Mouse (Mus musculus): ENCODE measurements at regions not wholly inside any gene's neighbourhood (a gene's known extent, or its start where the extent isn't known, plus 50 kb on each side); places are given as distances from the start of the nearest gene placed in this dataset.

DNA sequence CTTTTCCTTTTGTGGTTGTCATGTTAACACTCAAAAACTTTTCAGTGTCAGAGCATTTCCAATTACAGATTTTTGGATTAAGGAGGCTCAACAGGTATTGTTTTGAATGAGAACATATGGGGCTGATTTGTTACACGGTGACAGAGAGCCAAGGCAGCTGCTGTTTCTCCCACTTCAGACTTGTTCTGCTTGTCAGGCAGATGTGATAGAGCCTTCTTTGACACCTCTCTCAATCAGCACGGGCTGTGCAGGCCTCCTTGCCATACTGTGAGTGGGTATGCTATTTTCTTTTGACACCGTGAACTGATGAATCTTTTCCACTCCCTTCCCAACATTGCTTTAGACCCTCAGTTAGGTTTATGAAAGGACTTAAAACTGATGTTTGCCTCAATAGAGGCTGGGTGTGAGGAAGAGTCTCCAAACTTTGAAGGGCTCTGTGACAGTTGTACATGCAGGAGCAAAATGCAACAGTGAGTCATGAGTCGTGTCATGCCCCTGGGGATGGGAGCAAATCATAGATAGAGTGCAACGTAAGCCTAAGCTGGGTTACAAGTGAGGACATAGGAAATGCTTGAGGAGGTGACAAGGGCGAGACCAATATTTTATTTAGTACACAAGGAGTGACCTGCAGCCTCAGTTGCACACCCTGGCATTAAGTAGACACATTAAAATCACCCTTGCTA, 317.4 kb downstream of the Ccser2 start:
- 62% methylated on average over 6 of the region's 6 CpGs for WGBS
- H3K4me3 ChIP-seq (ENCODE audit: low read length), result no peak overlapping the region

DNA sequence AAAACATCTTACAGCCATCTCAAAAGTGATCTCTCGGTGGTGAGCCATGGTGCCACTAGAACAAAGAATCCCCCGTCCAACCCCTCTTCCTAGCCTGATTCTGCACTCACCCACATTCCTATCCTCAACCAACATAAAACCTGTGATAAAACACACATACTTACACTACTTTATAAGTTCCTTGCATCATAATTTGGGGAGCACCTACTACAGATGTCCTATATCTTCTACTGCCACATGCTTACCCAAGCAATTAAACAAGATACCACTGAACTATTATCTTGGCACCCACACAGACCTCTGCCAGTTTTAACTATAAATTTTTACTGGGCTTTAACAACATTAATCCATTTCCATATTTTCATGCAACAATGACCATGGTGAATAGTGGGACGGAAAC, 321.9 kb downstream of the Ccser2 start:
- Histone ChIP-seq H3K4me1 (ENCODE audit: control insufficient read depth, insufficient read depth, low read depth, low read length) (no peaks in the 10 kb centered on the region), H3K27me3 (replicated peaks; ENCODE audit: control insufficient read depth, insufficient read depth, low read length) (no peaks in the 10 kb centered on the region), H3K9ac (ENCODE audit: low read depth, low read length) (no peak overlapping the region), H3K4me2 (ENCODE audit: low read length) (no peak overlapping the region), H3K27ac (ENCODE audit: low read depth, low read length) (no peak overlapping the region), H3K4me3 (ENCODE audit: low read length) (no peak overlapping the region), H3K9me3 (ENCODE audit: control insufficient read depth, low read length) (no peaks in the 10 kb centered on the region), H3K36me3 (ENCODE audit: control insufficient read depth, insufficient read depth, low read length) (no peaks in the 10 kb centered on the region)
- WGBS, result 68% methylated on average over 3 of the region's 3 CpGs
- no peak for ATAC-seq

More for the DNA sequence above, 317.4 kb downstream of the Ccser2 start:
- H3K4me2 ChIP-seq (ENCODE audit: low read length), result no peak overlapping the region
- H3K27ac ChIP-seq (ENCODE audit: low read depth, low read length), result no peak overlapping the region
- H3K9ac ChIP-seq (ENCODE audit: low read depth, low read length), result no peak overlapping the region
- H3K4me1 ChIP-seq (ENCODE audit: control insufficient read depth, insufficient read depth, low read depth, low read length), result peaks cover 5% of the 10 kb centered on the region
- no peaks in the 10 kb centered on the region for H3K9me3 ChIP-seq (ENCODE audit: control insufficient read depth, low read length)
- no peak for ATAC-seq
- H3K27me3 ChIP-seq (replicated peaks; ENCODE audit: control insufficient read depth, insufficient read depth, low read length), result no peaks in the 10 kb centered on the region
- no peaks in the 10 kb centered on the region for H3K36me3 ChIP-seq (ENCODE audit: control insufficient read depth, insufficient read depth, low read length)

DNA sequence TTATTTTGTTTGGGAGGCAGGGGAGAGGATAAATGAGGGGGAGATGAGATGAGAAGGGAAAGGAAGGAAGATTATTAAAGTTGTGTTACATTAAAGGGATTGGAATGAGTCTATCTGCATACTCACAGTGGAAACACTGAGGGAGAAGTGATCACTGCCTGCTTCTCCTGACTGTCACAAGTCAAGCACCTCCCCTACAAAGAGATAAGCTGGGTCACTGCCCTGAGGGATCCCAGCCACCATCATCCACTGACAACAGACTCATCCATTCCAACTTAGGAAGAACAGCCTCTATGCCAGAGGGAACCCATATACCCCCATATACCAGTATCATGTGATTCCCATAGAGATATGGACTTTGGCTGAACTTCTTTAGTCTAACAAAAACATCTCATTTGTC, 322.3 kb downstream of the Ccser2 start:
- no peak overlapping the region for H3K9ac ChIP-seq (ENCODE audit: low read depth, low read length)
- H3K9me3 ChIP-seq (ENCODE audit: control insufficient read depth, low read length), result no peaks in the 10 kb centered on the region
- H3K27ac ChIP-seq (ENCODE audit: low read depth, low read length), result no peak overlapping the region
- no peak overlapping the region for H3K4me2 ChIP-seq (ENCODE audit: low read length)
- no peak overlapping the region for H3K4me3 ChIP-seq (ENCODE audit: low read length)
- H3K36me3 ChIP-seq (ENCODE audit: control insufficient read depth, insufficient read depth, low read length), result no peaks in the 10 kb centered on the region
- H3K4me1 ChIP-seq (ENCODE audit: control insufficient read depth, insufficient read depth, low read depth, low read length), result no peaks in the 10 kb centered on the region
- H3K27me3 ChIP-seq (replicated peaks; ENCODE audit: control insufficient read depth, insufficient read depth, low read length), result no peaks in the 10 kb centered on the region
- ATAC-seq, result no peak

DNA sequence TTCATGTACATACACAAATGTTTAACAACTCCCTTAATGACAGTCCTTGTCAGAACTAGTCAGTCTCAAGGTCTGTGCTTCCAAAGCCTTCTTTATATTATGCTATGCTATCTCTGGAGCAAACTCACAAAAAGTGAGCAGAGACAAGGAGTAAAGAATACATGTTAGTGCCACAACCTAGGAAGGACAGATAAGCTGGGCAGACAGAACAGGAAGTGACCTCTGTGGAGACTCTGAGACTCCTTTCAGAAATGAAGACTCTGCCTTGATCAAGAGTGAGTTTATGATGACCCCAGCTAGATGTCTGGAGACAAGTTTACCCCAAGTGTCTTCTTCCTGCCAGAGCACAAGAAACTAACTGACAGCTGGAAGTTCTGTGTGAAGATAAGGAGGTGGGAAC, 343.8 kb downstream of the Ccser2 start:
- no peak overlapping the region for H3K27ac ChIP-seq (ENCODE audit: low read depth, low read length)
- no peak overlapping the region for H3K4me3 ChIP-seq (ENCODE audit: low read length)
- no peaks in the 10 kb centered on the region for H3K9me3 ChIP-seq (ENCODE audit: control insufficient read depth, low read length)
- H3K4me2 ChIP-seq (ENCODE audit: low read length), result no peak overlapping the region
- ATAC-seq, result no peak
- H3K9ac ChIP-seq (ENCODE audit: low read depth, low read length), result no peak overlapping the region
- H3K27me3 ChIP-seq (replicated peaks; ENCODE audit: control insufficient read depth, insufficient read depth, low read length), result no peaks in the 10 kb centered on the region
- no peaks in the 10 kb centered on the region for H3K4me1 ChIP-seq (ENCODE audit: control insufficient read depth, insufficient read depth, low read depth, low read length)
- H3K36me3 ChIP-seq (ENCODE audit: control insufficient read depth, insufficient read depth, low read length), result no peaks in the 10 kb centered on the region

DNA sequence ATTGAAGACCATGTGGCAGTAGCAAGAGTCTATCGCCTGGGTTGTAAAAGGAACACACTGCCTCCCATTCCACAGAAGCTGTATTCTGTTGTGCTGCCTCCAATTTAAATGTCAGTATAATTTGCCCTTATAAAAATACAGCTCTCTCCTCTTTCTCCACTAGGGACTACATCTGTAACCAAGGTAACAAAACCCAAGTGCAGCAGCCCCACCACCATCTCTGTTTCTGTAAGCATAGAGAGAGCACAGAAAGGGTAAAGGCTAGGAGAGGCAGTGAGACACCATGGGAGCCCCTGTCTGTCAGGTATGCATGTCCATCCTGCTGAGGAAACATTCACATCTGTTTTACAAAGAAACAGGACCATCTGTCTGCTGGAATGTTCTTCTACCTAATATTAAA, 344.4 kb downstream of the Ccser2 start:
- no peaks in the 10 kb centered on the region for H3K9me3 ChIP-seq (ENCODE audit: control insufficient read depth, low read length)
- H3K4me1 ChIP-seq (ENCODE audit: control insufficient read depth, insufficient read depth, low read depth, low read length), result no peaks in the 10 kb centered on the region
- no peak overlapping the region for H3K4me2 ChIP-seq (ENCODE audit: low read length)
- no peaks in the 10 kb centered on the region for H3K36me3 ChIP-seq (ENCODE audit: control insufficient read depth, insufficient read depth, low read length)
- no peak overlapping the region for H3K9ac ChIP-seq (ENCODE audit: low read depth, low read length)
- no peak overlapping the region for H3K27ac ChIP-seq (ENCODE audit: low read depth, low read length)
- WGBS, result 50% methylated on average over 1 of the region's 1 CpGs
- no peak overlapping the region for H3K4me3 ChIP-seq (ENCODE audit: low read length)
- ATAC-seq, result peak; percentile 72
- no peaks in the 10 kb centered on the region for H3K27me3 ChIP-seq (replicated peaks; ENCODE audit: control insufficient read depth, insufficient read depth, low read length)

DNA sequence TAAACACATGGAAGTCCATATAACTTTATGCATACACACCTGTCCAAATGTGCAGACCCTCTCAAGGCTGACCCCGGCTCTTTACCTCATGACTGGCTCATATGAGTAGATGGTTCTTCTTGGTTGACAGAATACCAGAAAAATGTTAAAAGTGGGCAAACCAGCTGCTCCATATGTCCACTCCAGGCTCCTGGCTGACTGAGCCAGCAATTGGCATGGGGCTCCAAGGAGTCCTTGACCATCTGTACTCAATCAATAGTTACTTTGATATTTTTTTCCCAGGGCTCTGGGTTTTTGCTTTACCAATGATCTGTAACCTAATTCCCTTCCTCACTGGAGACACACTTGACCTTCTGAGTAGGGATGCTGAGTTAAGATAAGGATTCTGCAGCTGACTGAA, 345.5 kb downstream of the Ccser2 start:
- WGBS, result 89% methylated on average over 1 of the region's 1 CpGs
- Histone ChIP-seq H3K27ac (ENCODE audit: low read depth, low read length) (no peak overlapping the region), H3K4me3 (ENCODE audit: low read length) (no peak overlapping the region), H3K4me2 (ENCODE audit: low read length) (no peak overlapping the region), H3K9me3 (ENCODE audit: control insufficient read depth, low read length) (no peaks in the 10 kb centered on the region), H3K9ac (ENCODE audit: low read depth, low read length) (no peak overlapping the region), H3K4me1 (ENCODE audit: control insufficient read depth, insufficient read depth, low read depth, low read length) (no peaks in the 10 kb centered on the region), H3K27me3 (replicated peaks; ENCODE audit: control insufficient read depth, insufficient read depth, low read length) (no peaks in the 10 kb centered on the region), H3K36me3 (ENCODE audit: control insufficient read depth, insufficient read depth, low read length) (no peaks in the 10 kb centered on the region)
- no peak for ATAC-seq

DNA sequence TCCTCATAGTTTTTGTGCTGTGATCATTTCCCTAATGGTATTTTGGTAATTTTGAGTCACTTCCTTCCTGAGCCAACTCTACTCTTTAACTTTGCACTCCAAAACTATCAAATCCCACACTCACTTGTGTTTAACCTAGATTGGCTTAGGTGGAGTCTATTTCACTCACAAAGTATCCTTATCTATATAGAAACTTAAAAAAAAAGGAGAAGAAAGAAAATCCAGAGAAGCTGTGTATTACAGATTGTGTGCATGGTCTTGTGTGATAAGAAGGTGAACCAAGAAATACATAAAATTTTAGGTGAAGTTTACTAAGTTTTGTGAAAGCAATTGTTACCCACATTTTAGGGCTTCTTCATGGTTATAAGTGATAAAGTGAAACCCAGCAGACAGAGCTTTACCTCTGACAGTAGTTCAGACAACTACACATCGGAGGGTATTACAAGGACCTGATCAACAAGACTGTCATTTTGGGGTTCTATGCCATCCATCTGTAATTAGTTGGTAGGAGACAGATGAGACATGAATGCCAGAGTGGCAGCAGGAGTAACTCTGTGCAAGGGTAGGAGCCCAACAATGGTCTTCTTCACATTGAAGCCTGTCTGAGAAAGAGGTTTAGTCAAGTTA, 350.0 kb downstream of the Ccser2 start:
- Histone ChIP-seq H3K27me3 (replicated peaks; ENCODE audit: control insufficient read depth, insufficient read depth, low read length) (no peaks in the 10 kb centered on the region), H3K36me3 (ENCODE audit: control insufficient read depth, insufficient read depth, low read length) (no peaks in the 10 kb centered on the region), H3K27ac (ENCODE audit: low read depth, low read length) (no peak overlapping the region), H3K9ac (ENCODE audit: low read depth, low read length) (no peak overlapping the region), H3K4me2 (ENCODE audit: low read length) (no peak overlapping the region), H3K9me3 (ENCODE audit: control insufficient read depth, low read length) (no peaks in the 10 kb centered on the region), H3K4me3 (ENCODE audit: low read length) (no peak overlapping the region), H3K4me1 (ENCODE audit: control insufficient read depth, insufficient read depth, low read depth, low read length) (no peaks in the 10 kb centered on the region)
- WGBS, result 96% methylated on average over 1 of the region's 1 CpGs
- no peak for ATAC-seq

DNA sequence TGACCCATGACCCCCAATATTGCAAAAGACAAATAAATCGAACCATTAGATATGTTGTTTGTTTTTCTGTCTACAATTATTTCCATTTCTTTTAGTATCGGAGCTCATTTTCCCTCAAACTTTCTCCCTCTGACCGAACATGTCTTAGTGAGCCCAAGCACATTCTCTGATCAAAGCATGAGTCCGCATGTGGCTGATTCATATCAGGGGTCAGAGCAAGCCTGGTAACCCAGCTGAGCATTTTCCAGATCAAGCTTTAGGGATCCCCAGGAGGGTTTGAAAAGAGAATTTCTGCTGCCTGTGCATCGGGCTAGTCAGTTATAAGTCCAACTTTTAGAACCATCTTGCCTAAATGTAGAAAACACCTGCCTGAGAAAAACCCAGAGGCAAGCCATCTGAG, 350.6 kb downstream of the Ccser2 start:
- Histone ChIP-seq H3K36me3 (ENCODE audit: control insufficient read depth, insufficient read depth, low read length) (no peaks in the 10 kb centered on the region), H3K27ac (ENCODE audit: low read depth, low read length) (no peak overlapping the region), H3K4me2 (ENCODE audit: low read length) (no peak overlapping the region), H3K9me3 (ENCODE audit: control insufficient read depth, low read length) (no peaks in the 10 kb centered on the region), H3K9ac (ENCODE audit: low read depth, low read length) (no peak overlapping the region), H3K4me1 (ENCODE audit: control insufficient read depth, insufficient read depth, low read depth, low read length) (no peaks in the 10 kb centered on the region), H3K4me3 (ENCODE audit: low read length) (no peak overlapping the region), H3K27me3 (replicated peaks; ENCODE audit: control insufficient read depth, insufficient read depth, low read length) (no peaks in the 10 kb centered on the region)
- WGBS, result 82% methylated on average over 5 of the region's 5 CpGs
- ATAC-seq, result no peak

DNA sequence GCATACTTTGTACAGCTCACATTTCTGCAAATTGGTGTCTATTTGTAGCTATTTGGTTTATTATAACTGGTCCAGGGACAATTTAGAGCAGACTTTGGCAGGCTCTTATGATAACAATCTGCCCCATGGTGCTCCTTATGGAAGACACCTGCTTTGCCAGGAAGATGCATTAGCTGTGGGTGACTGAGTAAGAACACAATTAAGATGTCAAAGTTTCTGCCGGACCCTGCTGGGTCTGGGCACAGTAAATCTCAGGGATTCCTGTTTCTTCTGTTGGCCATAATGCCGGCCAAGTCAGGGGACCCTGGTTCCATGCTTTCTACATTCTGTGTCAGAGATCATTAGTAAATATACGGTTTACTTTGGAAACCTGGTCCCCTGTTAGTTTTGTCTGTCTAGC, 353.7 kb downstream of the Ccser2 start:
- ATAC-seq, result peak; percentile 37; the same call in 1 of the 2 replicates
- Histone ChIP-seq H3K27ac (ENCODE audit: low read depth, low read length) (no peak overlapping the region), H3K36me3 (ENCODE audit: control insufficient read depth, insufficient read depth, low read length) (no peaks in the 10 kb centered on the region), H3K4me1 (ENCODE audit: control insufficient read depth, insufficient read depth, low read depth, low read length) (no peaks in the 10 kb centered on the region), H3K9ac (ENCODE audit: low read depth, low read length) (no peak overlapping the region), H3K27me3 (replicated peaks; ENCODE audit: control insufficient read depth, insufficient read depth, low read length) (no peaks in the 10 kb centered on the region), H3K4me3 (ENCODE audit: low read length) (no peak overlapping the region), H3K4me2 (ENCODE audit: low read length) (no peak overlapping the region), H3K9me3 (ENCODE audit: control insufficient read depth, low read length) (no peaks in the 10 kb centered on the region)
- WGBS, result 80% methylated on average over 3 of the region's 3 CpGs

All from hindbrain, embryonic 16.5 days (tissue).